Mouse (Mus musculus) bone marrow, adult 2 months (tissue): ENCODE measurements around the gene Ip6k1.

Source experiments
- CTCF ChIP-seq: fragments of 200-500 bp; IDR thresholded peaks from 2 replicates; pipeline ENCODE4 v1.5.1; 2011; ENCODE audit warnings: low read length, control low read depth; ENCODE audit not compliant: control insufficient read depth, insufficient read depth
- POLR2A ChIP-seq: fragments of 200-500 bp; IDR thresholded peaks from 2 replicates; pipeline ENCODE4 v1.6.1; 2011; ENCODE audit warnings: low read depth, mild to moderate bottlenecking, control low read depth, low read length, borderline replicate concordance; ENCODE audit not compliant: control insufficient read depth

DNA sequence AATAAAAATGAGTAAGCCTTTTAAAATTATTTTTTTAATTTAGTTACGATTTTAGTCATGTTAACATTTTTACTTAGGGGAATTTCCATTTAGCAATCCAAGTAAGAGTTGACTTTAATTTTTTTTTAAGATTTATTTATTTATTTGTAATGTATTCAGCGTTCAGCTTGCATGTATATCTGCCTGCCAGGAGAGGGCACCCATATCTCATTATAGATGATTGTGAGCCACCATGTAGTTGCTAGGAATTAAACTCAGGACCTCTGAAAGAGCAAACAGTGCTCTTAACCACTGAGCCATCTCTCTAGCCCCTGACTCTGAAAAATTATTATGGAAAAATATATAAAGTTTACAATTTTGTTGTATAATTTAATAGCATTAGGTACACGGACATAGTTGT is 24.3 kb downstream of the Ip6k1 start:
- no peak for TF ChIP-seq CTCF
- TF ChIP-seq POLR2A, result no peak
